Mouse (Mus musculus) heart, postnatal 36 days (tissue): ENCODE measurements around the gene Hoxd12. TPM values are rescaled to one million over a fixed set of nuclear protein-coding genes. Genes with fewer than 3 reads are reported as not detected.

Experiments used
- DNase-seq, 2 experiments: peaks; one replicate each; pipeline ENCODE4 v3.0.0; 2021 to 2022
- intact Hi-C: fragments of 180-260 bp; cut with DNase I; formaldehyde crosslinking; loops from one replicate; pipeline ENCODE4 v1.15.1; 2025
- total RNA-seq, 2 experiments: library from RNA; stranded (reverse); gene quantifications; 2 replicates each; pipeline ENCODE4 v1.2.3; 2021

Hoxd12 gene
- total RNA-seq, 2 experiments from 2014 or later: not detected

DNA sequence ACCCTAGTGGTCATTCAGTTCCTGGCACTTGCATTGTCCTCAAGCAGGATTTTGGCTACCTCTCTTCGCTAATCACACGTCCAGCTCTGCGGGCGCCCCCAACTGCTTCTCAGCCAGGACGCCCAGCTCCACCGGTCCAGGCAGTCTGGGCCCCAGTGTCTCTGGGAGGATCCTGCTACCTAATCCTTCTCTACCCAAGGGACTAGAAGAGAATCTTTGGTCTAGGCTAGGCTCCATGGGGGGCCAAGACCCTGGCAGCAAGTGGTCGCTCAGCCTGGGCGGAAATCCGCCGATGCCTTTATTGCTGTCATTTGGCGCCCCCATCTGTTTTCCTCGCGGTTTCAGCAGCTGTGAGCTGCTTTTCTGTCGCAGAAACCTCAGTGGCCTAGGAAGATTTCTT is 13.1 kb upstream of the Hoxd12 start:
- no peak for DNase-seq
- intact Hi-C loops: loop anchor here (2.0 to 5.0 kb wide), 2 partner anchors 84 to 361 kb away; partner anchors contain the start of gene Lnpk

DNA sequence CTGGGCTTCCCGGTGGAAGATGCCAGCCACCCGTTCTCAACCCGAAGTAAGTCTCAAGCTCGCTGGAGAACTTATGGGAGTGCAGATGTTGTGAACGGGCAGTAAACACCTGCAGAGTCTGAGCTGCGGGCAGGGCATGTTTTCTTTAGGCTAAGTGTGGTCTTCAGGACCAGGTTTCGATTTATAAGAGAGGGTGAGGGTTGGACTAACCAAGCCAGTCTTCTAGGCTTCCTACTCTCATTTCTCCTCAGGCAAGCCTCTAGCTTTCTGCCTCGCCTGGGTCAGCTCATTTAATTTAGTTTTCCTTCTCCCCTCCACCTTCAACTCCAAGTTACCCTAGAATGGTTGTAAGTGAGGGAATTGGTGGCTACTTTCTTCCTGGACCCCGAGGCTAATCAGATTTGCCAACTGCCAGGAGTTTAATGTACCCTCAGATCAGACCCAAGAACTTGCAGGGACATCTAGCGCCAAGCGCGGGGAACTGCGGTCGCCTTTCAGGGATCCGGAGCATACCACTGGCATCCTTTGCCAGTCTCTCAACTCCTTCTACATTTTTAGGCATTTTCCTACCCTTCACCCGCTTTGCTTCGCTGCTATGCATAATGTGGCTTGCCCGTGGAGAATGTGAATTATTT is 11.4 kb upstream of the Hoxd12 start:
- no peak for DNase-seq
- intact Hi-C loops: loop anchor here (5.0 kb wide), 1 partner anchor 86 kb away; the partner anchor contains the start of gene Lnpk

DNA sequence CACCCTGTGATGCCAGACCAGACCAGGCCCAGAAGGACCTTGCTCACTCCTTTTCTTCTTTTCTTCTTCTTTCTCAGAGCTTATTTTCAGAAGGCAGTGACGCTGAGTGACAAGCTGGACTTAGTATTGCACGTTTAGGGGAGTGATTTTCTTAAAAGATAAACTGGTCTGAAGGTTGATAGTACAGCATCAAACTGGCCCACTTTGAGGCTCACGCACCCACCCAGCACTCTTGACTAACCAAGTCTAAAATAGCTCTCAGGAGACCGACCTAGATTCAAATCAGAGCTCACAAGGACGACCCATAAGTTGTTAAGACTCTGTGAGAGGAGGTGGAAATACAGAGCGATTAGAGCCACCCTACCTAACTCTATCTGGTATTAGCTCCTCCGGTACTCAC is 8.4 kb upstream of the Hoxd12 start:
- no peak for DNase-seq
- intact Hi-C loops: no loop called here

DNA sequence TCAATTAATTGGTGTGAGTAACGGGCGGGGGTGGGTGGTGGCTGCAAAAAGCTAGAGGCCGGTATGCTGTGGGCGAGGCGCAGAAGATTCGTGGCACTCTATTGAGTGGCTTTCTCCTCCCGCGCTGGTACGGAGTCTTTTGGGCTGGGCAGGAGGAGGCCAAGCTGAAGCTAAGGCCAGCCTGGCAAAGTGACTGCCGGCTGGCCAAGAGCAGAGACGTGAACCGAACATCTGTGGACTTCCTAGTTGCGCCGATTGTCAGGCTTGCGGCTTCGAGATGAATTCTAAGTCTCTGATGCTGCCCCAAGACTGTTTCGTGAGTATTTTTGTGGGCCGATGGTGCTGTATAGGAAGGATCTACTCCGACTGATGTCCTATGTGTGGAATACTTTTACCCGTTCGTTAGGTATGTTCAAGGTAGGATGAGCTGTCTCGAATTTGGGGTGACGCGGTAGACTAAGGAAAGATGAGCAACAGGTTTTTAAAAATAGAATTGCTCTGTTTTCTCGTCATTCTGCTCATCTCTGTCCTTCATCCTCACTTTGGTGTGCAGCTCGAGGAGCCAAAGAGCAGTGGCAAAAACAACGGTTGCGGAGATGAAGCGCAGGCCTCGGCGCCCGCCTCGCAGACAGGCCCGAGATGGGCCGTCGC is 7.5 kb upstream of the Hoxd12 start:
- DNase-seq: no peak
- intact Hi-C loops: no loop called here

DNA sequence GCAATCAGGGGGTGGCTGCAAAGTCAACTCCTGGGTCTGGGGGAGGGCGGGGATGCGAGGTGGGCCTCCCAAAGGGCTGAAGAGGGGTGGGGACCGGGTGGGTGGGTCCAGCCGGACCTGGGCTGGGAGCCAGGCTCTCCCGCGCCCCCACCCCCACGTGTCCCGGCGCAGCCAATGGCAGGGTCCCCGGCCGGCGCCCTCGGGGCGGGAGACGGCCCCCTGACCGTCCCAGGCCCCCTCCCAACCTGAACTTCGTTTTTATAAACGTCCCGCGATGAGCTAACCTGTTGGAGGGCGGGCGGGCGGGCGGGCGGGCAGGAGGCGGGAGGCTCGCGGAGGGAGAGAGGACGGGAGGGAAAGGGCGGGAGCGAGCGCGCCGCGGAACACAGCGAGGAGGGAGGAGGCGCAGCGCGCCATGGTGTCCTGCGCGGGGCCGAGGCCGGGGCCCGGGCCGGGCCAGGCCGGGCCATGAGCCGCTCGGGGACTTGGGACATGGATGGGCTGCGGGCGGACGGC is 6.9 kb upstream of the Hoxd12 start, which contains the start of gene Hoxd13:
Gene Hoxd13 (plus strand): TSS at position 469 of the 516 bp plus-strand sequence.
- intact Hi-C loops: no loop called here

DNA sequence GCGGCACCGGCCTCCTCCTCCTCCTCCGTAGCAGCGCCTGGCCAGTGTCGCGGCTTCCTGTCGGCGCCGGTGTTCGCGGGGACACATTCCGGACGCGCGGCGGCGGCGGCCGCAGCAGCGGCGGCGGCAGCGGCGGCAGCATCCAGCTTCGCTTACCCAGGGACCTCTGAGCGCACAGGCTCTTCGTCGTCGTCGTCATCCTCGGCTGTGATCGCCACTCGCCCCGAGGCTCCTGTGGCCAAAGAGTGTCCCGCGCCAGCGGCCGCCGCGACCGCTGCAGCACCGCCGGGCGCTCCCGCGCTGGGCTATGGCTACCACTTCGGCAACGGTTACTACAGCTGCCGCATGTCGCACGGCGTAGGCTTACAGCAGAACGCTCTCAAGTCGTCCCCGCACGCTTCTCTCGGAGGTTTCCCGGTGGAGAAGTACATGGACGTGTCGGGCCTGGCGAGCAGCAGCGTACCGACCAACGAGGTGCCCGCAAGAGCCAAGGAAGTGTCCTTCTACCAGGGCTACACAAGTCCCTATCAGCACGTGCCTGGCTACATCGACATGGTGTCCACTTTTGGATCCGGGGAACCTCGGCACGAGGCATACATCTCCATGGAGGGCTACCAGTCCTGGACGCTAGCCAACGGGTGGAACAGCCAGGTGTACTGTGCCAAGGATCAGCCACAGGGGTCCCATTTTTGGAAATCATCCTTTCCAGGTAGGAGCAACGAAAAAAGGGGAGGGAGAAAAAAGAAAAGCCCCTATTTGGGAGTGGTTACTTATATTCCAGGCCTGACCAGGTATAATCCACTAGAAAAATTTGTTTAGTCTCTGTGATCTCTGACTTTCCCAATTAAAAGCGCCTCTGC is 6.2 kb upstream of the Hoxd12 start:
- DNase-seq: no peak
- intact Hi-C loops: no loop called here

More for the DNA sequence above, 6.9 kb upstream of the Hoxd12 start, which contains the start of gene Hoxd13:
- DNase-seq: no peak

DNA sequence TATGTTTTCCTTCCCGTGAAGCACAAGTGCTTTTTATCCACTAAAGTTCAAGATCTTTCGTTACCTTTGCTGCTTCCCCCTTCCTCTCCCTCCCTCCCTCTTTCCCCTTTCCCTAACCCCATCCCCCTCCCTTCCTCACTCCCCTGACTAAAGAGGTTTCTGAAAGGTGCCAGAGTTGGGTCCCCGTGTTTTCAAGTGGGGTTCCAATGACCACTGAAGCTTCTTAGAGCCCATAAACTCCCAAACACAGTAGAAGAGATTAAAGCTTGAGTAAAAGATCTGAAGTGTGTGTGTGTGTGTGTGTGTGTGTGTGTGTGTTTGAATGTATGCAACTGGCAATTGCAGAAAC is 5.6 kb upstream of the Hoxd12 start:
- DNase-seq: no peak
- intact Hi-C loops: no loop called here

DNA sequence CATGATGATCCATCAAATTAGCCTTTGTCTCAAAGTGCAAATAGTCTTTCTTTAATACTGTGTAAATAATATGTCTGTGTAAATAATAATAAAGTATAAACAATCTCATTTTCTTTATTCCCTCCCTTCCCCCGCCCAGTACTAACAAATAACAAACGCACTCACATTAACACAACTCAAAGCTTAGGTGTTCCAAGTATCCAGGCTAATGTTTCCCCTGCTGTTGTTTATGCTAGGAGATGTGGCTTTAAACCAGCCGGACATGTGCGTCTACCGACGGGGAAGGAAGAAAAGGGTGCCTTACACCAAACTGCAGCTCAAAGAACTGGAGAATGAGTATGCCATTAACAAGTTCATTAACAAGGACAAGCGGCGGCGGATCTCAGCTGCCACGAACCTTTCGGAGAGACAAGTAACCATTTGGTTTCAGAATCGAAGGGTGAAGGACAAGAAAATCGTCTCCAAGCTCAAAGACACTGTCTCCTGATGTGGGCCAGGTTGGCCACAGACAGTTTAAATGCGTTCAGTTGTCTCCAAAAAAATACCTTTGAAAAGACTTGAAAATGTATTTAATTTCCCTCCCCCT is 5.1 kb upstream of the Hoxd12 start:
- DNase-seq: no peak
- intact Hi-C loops: loop anchor here (5.0 kb wide), 2 partner anchors 602 to 1087 kb away; partner anchors contain the start of gene Chrna1

DNA sequence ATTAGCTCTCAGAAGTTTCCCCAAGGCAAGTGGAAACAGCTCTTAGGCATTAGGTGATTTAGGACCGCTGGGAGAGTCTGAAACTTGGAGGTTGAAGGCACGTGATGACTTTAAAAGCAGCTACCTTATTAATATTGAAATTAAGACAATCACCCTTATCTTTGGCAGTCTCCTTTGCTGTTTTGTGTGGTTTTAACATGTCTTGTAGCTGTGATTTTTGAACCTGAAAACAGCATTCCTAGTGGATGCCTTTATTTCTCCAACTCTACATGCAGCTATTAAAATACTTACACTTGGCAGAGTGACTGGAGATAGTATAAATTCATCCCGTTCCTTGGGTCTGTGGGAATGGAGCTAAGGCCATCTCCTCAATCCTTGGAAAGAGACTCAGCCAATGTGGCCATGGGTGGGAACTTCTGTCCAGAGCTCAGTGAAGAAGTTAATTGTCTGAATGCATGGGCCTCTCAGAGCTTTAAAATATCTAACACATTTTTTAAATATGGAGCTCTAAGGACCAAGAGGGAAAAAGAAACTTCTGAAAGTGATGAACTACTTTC is 4.1 kb upstream of the Hoxd12 start:
- no peak for DNase-seq
- intact Hi-C loops: loop anchor here (5.0 kb wide), 2 partner anchors 603 to 1088 kb away; partner anchors contain the start of gene Chrna1

DNA sequence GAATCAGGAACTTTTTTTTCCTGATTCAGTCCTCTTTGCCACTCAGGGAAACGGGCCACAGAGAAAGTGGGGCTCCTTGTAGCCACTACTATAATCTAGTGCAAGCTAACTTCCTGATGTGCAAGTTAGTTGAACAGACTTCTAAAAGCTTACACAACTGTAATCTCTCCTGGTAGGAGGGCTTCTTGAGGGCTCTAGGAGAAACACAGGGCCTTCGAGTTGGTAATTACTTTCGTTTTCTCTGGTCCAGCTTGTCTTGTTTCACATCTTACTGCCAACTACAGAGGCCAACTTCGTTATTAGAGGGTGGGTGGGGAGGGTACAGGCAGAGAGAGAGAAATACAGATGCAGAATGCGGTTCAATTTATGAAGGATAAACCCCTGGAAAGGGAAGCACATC is 3.0 kb upstream of the Hoxd12 start:
- no peak for DNase-seq
- intact Hi-C loops: loop anchor here (5.0 kb wide), 2 partner anchors 605 to 1090 kb away; partner anchors contain the start of gene Chrna1

DNA sequence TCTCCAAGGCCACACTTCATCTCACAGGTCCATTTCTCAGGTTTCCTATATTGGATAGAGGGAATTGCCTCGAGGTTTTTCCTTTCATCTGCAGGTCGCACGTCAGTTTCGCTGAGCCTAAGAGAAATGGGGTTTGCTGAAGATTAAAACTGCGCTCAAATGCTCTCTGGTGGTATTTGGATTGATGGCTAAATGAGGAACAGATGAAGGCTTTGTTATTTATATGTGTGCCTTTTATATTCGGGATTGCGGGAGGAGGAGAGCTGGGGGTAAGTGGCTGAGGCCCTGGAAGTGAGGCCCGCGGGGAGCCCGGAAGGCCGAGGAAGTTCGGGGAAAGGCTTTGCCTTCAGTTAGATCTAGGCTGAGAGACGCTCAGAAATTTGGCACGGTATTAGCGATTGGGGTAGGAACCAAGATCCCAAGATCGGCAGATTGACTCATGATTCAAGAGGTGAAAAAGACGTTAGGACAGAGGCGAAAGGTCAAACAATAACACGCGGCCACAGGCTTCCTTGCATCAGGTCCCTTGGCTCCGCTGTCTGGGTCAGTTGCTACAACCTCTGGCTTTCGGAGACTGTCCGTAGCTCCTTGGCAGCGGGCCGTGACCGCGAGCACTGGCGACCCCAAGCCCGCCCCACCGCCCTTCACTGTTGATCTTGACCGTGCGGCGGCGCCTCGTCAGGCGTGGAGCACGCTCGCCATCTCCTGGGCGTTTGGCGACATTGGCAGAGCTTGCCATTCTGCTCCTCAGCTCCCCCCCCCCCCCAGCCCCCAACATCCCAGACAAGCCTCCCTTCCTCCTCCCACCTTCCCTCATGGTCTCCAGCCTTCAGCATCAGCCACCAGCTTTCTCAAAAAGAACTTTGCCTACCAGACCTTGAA is 2.1 kb upstream of the Hoxd12 start:
- DNase-seq: peak in 1 of 2 experiments; percentile 59
- intact Hi-C loops: loop anchor here (1.0 to 5.0 kb wide), 3 partner anchors 605 to 1090 kb away; partner anchors contain the start of gene Chrna1

DNA sequence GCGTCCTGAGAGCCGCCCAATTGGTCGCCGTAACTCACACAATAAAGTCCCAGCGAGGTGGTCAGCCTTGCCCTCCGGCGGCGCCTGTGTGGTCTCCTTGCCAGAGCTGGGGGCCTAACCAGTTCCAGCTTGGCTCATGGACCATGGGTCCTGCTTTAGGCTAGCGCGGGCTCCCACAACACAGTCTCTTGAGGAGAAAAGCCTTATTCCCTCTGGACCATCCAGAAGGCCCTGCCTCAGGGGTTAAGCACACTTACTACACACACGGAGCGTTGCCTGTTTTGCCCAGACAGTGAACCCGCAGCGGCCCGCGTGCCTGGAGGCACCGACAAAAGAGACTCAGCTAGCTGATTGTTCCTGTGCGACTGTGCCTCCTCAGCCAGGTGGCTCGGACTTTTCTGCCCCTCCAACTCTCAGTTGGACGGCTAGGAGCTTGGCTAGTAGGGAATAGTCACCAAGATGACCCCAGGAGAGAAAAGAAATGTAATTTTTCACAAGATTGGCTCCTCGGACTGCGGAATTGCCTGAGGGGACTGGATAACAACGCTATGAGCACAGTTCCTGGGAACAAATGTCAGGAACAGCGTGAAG is 883 bp upstream of the Hoxd12 start:
- no peak for DNase-seq
- intact Hi-C loops: loop anchor here (1.0 to 5.0 kb wide), 3 partner anchors 607 to 1092 kb away; partner anchors contain the start of gene Chrna1

DNA sequence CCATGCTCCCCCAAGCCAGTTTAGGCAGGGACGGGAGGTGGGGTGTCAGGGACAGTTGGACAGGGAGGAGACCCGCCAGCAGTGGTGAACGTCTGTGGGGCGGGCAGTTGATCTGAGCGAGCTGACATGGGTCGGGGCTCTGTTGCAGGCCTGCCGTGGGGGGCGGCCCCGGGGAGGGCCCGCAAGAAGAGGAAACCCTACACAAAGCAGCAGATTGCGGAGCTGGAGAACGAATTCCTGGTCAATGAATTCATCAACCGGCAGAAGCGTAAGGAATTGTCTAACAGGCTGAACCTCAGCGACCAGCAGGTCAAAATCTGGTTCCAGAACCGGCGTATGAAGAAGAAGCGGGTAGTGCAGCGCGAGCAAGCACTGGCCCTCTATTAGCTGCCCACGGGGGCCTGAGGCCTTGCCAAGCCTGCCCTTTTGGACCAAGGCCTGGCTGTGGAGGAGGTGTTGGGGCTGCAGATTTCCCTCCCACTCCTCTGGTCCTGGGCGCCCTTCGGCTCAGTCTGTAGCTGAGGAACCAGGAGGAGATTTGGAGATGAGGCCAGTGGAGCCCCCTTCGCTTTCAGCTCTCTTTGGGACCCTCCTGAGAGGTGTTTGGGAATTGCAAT is 961 bp downstream of the Hoxd12 start:
- intact Hi-C loops: no loop called here
- DNase-seq: no peak

DNA sequence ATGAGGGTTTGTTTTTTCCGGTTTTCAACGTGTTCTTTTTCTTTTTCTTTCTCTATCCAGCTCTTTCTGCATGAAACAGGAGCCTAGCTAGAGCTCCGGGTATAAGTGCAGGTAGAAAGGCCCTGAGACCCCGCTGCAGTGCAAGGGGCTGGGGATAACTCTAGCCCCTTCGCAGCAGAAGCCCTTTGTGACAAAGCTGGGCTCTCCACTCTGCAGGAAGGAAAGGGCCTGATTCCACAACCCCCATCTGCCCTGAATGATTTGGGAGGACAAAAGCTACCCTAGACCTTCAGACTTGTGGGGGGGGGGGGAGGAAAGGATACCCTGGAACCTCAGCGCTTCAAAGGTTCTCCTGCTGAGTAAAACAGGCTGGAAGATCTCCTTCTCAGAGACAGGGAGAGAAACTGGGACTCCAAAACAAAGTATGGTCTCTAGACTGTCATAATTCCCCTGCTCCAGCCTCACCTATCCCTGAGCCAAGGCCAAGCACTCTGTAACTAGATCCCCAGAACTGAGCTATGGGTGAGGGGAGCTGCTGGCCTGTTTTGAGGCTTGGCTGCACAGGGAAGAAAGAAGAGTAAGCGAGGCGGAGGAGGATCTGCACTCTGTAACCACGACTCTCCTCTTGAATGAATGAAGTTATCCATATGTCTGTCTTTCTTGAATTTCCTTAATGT is 1.7 kb downstream of the Hoxd12 start:
- no peak for DNase-seq
- intact Hi-C loops: no loop called here

DNA sequence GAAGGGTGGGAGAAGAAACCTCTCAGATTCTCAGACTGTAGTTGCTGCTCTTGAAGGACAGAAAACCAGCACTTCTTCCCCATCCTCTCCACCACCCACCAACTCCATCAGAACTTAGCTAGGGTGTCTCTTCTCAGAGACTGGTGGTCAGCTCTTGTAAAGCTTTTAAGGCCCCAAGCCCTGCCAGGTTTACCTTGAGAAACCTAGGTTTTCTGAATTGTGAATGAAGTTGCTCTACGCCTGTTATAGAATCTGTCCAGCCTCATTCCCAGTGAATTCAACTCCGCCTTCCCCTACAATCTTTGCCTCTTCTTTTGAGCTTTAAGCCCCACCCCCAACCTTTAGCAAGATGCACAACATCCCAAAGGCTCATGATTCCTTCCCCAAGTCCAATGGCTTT is 2.3 kb downstream of the Hoxd12 start:
- no peak for DNase-seq

DNA sequence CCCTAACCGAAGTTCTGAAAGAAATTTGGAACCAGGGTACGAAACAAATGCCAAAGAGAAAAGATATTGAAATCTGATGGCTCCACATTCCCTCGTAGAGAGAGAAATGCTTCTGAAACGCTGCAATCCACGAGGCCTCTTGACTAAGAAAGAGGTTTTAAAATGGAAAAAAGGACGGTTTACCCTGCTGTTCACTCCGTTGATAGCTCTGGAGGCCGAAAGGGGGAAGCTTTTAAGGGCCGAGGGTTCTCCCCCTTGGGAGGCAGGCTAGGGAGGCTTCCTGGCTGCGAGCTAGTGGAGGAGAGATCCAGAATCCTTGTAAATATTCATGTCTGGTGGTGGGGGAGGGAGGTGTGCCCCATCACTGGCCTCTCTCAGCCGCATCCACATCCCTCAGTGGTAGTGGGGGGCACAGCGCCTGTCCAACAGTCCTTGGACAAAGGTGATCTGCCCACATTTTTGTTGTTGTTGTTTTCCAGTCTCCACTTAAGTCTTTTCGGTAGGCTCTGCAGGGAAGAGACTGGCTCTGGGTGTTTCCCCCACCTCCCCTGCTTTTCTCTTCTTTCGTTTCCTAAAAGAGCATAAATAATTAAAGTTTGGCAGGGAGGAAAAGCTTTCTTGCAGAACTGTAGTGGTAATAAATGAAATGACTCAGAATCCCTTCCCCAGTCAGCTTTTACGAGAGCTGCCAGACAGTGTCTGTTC is 4.2 kb downstream of the Hoxd12 start, which contains the start of gene Hoxd11:
Gene Hoxd11 (plus strand): TSS at position 667 of the 705 bp plus-strand sequence.
- intact Hi-C loops: no loop called here
- no peak for DNase-seq

More for the DNA sequence above, 2.3 kb downstream of the Hoxd12 start:
- intact Hi-C loops: no loop called here

DNA sequence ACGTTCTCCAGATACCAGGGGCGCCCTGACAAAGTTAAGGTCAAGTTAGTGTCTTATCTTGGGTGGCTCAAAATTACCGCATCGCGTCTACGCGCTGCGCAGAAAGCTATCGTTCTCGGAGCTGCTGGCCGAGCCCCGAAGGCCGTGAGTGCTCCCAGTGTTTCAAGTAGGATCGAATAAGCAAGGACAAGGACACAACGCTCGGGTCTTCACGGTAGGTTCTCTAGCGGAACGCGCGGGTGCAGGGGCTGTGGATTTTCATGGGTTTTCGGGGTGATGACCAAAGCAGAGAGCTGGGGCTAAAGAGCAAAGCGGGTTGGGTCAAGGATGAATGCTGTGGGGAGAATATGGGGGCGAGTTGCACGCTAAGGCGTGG is 4.8 kb downstream of the Hoxd12 start:
- intact Hi-C loops: no loop called here
- no peak for DNase-seq
